23 mouse cellular contexts compared by ENCODE assay signal in the genomic region with DNA sequence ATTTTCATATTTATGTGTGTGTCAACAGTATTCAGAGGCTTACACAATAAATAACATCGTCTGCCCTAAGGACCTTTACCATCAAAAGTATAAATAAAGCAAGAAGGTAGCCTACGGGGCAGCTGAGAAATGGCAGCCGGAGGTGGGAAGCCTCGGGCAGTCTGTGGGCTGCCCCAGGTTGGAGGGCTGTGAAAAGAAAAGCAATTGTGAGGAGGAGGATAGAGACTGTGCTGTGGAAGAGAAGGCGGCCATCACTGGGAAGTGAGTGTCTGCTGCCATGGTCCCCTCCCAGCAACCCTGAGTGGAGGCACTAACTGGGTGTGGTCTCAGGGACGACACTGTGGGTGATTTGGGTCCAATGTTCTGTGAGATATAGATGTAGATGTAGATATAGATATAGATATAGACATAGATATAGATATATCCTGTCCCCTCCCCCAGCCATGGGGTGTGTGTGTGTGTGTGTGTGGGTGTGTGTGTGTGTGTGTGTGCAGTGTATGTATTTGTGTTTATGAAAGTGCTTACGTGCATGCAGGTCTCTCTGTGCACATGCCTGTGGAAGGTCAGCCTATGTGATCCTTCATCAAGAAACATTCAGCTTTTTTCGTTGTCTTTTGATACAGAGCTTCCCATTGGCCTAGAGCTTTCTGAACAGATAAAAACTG.
A peak's percentile ranks its signal among the peaks of the same experiment; 100 is the strongest.
DNase-seq lines count a peak whose midpoint lies in the region; ATAC-seq and TF ChIP-seq lines count a peak whose summit lies in the region.
"Had no signal": no experiment of that assay in that cellular context is flagged by ENCODE, and none has a peak within 500 bp of the region (broad histone marks: within the 10 kb centered on the region; RNA-seq: fewer than 3 reads in every experiment).

No protein-coding gene starts in this region.

- no peak overlapping the region for H3K4me2 ChIP-seq in forebrain, embryonic 12.5 days
- no peak overlapping the region for H3K4me2 ChIP-seq in intestine, embryonic 14.5 days (ENCODE audit: low read length)
- H3K4me2 ChIP-seq in intestine, postnatal 0 days (replicated peaks; ENCODE audit: low read depth), result no peak overlapping the region
- H3K4me2 ChIP-seq in forebrain, embryonic 15.5 days (replicated peaks), result no peak overlapping the region
- no peak overlapping the region for H3K4me2 ChIP-seq in midbrain, postnatal 0 days (ENCODE audit: low read depth, low read length, poor library complexity, severe bottlenecking)
- H3K4me2 ChIP-seq: heart, embryonic 15.5 days; limb, embryonic 13.5 days; liver, embryonic 13.5 days had no signal

- no peaks in the 10 kb centered on the region for H3K36me3 ChIP-seq in forebrain, embryonic 10.5 days (replicated peaks)
- no peaks in the 10 kb centered on the region for H3K36me3 ChIP-seq in forebrain, embryonic 12.5 days (replicated peaks)
- H3K36me3 ChIP-seq in intestine, embryonic 14.5 days (ENCODE audit: control insufficient read depth, insufficient read depth, low read length), result no peaks in the 10 kb centered on the region
- no peaks in the 10 kb centered on the region for H3K36me3 ChIP-seq in intestine, postnatal 0 days (ENCODE audit: control insufficient read depth, insufficient read depth)
- no peaks in the 10 kb centered on the region for H3K36me3 ChIP-seq in forebrain, embryonic 15.5 days
- H3K36me3 ChIP-seq in midbrain, postnatal 0 days (ENCODE audit: insufficient read depth, low read length), result no peaks in the 10 kb centered on the region
- H3K36me3 ChIP-seq: heart, embryonic 15.5 days; limb, embryonic 13.5 days; liver, embryonic 13.5 days had no signal

- no peak overlapping the region for H3K9ac ChIP-seq in forebrain, embryonic 12.5 days
- H3K9ac ChIP-seq in intestine, embryonic 14.5 days (ENCODE audit: low read length), result no peak overlapping the region
- no peak overlapping the region for H3K9ac ChIP-seq in intestine, postnatal 0 days (ENCODE audit: low read depth, low read length)
- H3K9ac ChIP-seq in forebrain, embryonic 15.5 days (replicated peaks), result no peak overlapping the region
- no peak overlapping the region for H3K9ac ChIP-seq in midbrain, postnatal 0 days (replicated peaks; ENCODE audit: low read length, poor library complexity, severe bottlenecking)
- H3K9ac ChIP-seq: heart, embryonic 15.5 days; limb, embryonic 13.5 days; liver, embryonic 13.5 days had no signal

- no peaks in the 10 kb centered on the region for H3K9me3 ChIP-seq in forebrain, embryonic 10.5 days
- H3K9me3 ChIP-seq in forebrain, embryonic 12.5 days, result no peaks in the 10 kb centered on the region
- H3K9me3 ChIP-seq in intestine, embryonic 14.5 days (ENCODE audit: control insufficient read depth, low read length), result no peaks in the 10 kb centered on the region
- no peaks in the 10 kb centered on the region for H3K9me3 ChIP-seq in intestine, postnatal 0 days (ENCODE audit: control insufficient read depth)
- no peaks in the 10 kb centered on the region for H3K9me3 ChIP-seq in forebrain, embryonic 15.5 days
- no peaks in the 10 kb centered on the region for H3K9me3 ChIP-seq in midbrain, postnatal 0 days (ENCODE audit: low read length)
- H3K9me3 ChIP-seq: heart, embryonic 15.5 days; limb, embryonic 13.5 days; liver, embryonic 13.5 days had no signal

- TF ChIP-seq CTCF in intestine, postnatal 0 days (IDR thresholded peaks at IDR 0.05; ENCODE audit: low read depth), result no peak
- TF ChIP-seq CTCF in midbrain, postnatal 0 days (IDR thresholded peaks at IDR 0.05), result no peak

- peak overlapping the region; percentile 64 for H3K27ac ChIP-seq in forebrain, embryonic 10.5 days
- no peak overlapping the region for H3K27ac ChIP-seq in forebrain, embryonic 12.5 days
- H3K27ac ChIP-seq in intestine, embryonic 14.5 days (ENCODE audit: low read depth), result no peak overlapping the region
- no peak overlapping the region for H3K27ac ChIP-seq in intestine, postnatal 0 days (ENCODE audit: low read depth, low read length)
- peak overlapping the region; percentile 34; the same call in 1 of the 2 replicates for H3K27ac ChIP-seq in forebrain, embryonic 15.5 days (replicated peaks)
- no peak overlapping the region for H3K27ac ChIP-seq in midbrain, postnatal 0 days (ENCODE audit: low read depth, low read length)
- H3K27ac ChIP-seq: heart, embryonic 15.5 days; limb, embryonic 13.5 days; liver, embryonic 13.5 days had no signal

- DNase-seq in forebrain, embryonic 10.5 days (ENCODE audit: extremely low spot score, low spot score), result no peak
- peak; percentile 23 for DNase-seq in intestine, embryonic 14.5 days (ENCODE audit: low spot score)
- DNase-seq in midbrain, postnatal 0 days (ENCODE audit: low spot score), result no peak
- DNase-seq in left cerebral cortex, adult 11 months (ENCODE audit: low spot score), result no peak
- no peak for DNase-seq in layer of hippocampus, adult 11-12 months (ENCODE audit: low spot score)
- DNase-seq: adrenal gland, adult 8-10 months; cerebellum, adult 18-20 months; cerebellum, postnatal 25 days; gastrocnemius, postnatal 25 days; heart, postnatal 36 days; kidney, postnatal 25 days; layer of hippocampus, postnatal 36 days; liver, embryonic 13.5 days; lung, adult 2 months; lung, postnatal 14 days; thymus, postnatal 14 days had no signal

- WGBS in forebrain, embryonic 10.5 days, result 74% methylated on average over 8 of the region's 8 CpGs
- WGBS in forebrain, embryonic 12.5 days, result 62% methylated on average over 8 of the region's 8 CpGs
- whole genome bisulfite sequencing in intestine, embryonic 14.5 days, result 73% methylated on average over 8 of the region's 8 CpGs
- 81% methylated on average over 8 of the region's 8 CpGs for WGBS in intestine, postnatal 0 days
- 58% methylated on average over 8 of the region's 8 CpGs for WGBS in forebrain, embryonic 15.5 days
- WGBS in midbrain, postnatal 0 days, result 63% methylated on average over 8 of the region's 8 CpGs

- H3K27me3 ChIP-seq in forebrain, embryonic 10.5 days (ENCODE audit: poor library complexity, severe bottlenecking), result no peaks in the 10 kb centered on the region
- 0 out of 2 replicates have a peak, but pooled peaks cover 3% of the 10 kb centered on the region for H3K27me3 ChIP-seq in forebrain, embryonic 12.5 days
- no peaks in the 10 kb centered on the region for H3K27me3 ChIP-seq in intestine, embryonic 14.5 days (replicated peaks; ENCODE audit: control insufficient read depth, insufficient read depth, low read length)
- H3K27me3 ChIP-seq in intestine, postnatal 0 days (replicated peaks; ENCODE audit: control insufficient read depth, insufficient read depth, low read length), result no peaks in the 10 kb centered on the region
- H3K27me3 ChIP-seq in forebrain, embryonic 15.5 days, result no peaks in the 10 kb centered on the region
- no peaks in the 10 kb centered on the region for H3K27me3 ChIP-seq in midbrain, postnatal 0 days (ENCODE audit: insufficient read depth, low read length)
- H3K27me3 ChIP-seq: heart, embryonic 15.5 days; limb, embryonic 13.5 days; liver, embryonic 13.5 days had no signal

- peaks cover 19% of the 10 kb centered on the region for H3K4me1 ChIP-seq in forebrain, embryonic 10.5 days
- H3K4me1 ChIP-seq in forebrain, embryonic 12.5 days, result peaks cover 16% of the 10 kb centered on the region
- H3K4me1 ChIP-seq in intestine, embryonic 14.5 days (replicated peaks; ENCODE audit: control insufficient read depth, insufficient read depth, low read length), result no peaks in the 10 kb centered on the region
- no peaks in the 10 kb centered on the region for H3K4me1 ChIP-seq in intestine, postnatal 0 days (replicated peaks; ENCODE audit: control insufficient read depth, insufficient read depth, low read length)
- H3K4me1 ChIP-seq in forebrain, embryonic 15.5 days, result peaks cover 20% of the 10 kb centered on the region
- peaks cover 3% of the 10 kb centered on the region; the same call in 1 of the 2 replicates for H3K4me1 ChIP-seq in midbrain, postnatal 0 days (ENCODE audit: insufficient read depth, low read length)
- H3K4me1 ChIP-seq: heart, embryonic 15.5 days; liver, embryonic 13.5 days had no signal

- ATAC-seq in forebrain, embryonic 12.5 days (ENCODE audit: low FRiP score), result no peak
- ATAC-seq in intestine, embryonic 14.5 days (replicated peaks; ENCODE audit: low FRiP score, low TSS enrichment, low read depth), result no peak
- ATAC-seq in intestine, postnatal 0 days, result no peak
- ATAC-seq in forebrain, embryonic 15.5 days (replicated peaks), result peak; percentile 39
- peak; percentile 44 for ATAC-seq in midbrain, postnatal 0 days (ENCODE audit: low FRiP score)
- ATAC-seq: activated CD4-positive, CD25-positive, alpha-beta regulatory T cell, adult 4 months; intestine, embryonic 16.5 days had no signal

- no peak overlapping the region for H3K4me3 ChIP-seq in forebrain, embryonic 10.5 days
- no peak overlapping the region for H3K4me3 ChIP-seq in forebrain, embryonic 12.5 days (replicated peaks)
- H3K4me3 ChIP-seq in intestine, embryonic 14.5 days (ENCODE audit: low read depth, low read length), result no peak overlapping the region
- H3K4me3 ChIP-seq in intestine, postnatal 0 days (ENCODE audit: low read depth, low read length), result no peak overlapping the region
- H3K4me3 ChIP-seq in forebrain, embryonic 15.5 days, result no peak overlapping the region
- no peak overlapping the region for H3K4me3 ChIP-seq in midbrain, postnatal 0 days (ENCODE audit: low read depth, low read length)
- H3K4me3 ChIP-seq: heart, embryonic 15.5 days; limb, embryonic 13.5 days; liver, embryonic 13.5 days had no signal

Comparison
In these comparisons a context has a peak if more than half of its experiments do, and no peak if none do; other contexts are left out.
1. H3K27ac ChIP-seq: peak in forebrain, embryonic 10.5 days (single experiment) and forebrain, embryonic 15.5 days (single experiment); none in forebrain, embryonic 12.5 days (single experiment), intestine, embryonic 14.5 days (single experiment), intestine, postnatal 0 days (single experiment) and midbrain, postnatal 0 days (single experiment).
2. ATAC-seq: peak in forebrain, embryonic 15.5 days (single experiment) and midbrain, postnatal 0 days (single experiment); none in forebrain, embryonic 12.5 days (single experiment), intestine, embryonic 14.5 days (single experiment) and intestine, postnatal 0 days (single experiment).